Mouse (Mus musculus): ENCODE measurements around the gene Slc25a12.

DNA sequence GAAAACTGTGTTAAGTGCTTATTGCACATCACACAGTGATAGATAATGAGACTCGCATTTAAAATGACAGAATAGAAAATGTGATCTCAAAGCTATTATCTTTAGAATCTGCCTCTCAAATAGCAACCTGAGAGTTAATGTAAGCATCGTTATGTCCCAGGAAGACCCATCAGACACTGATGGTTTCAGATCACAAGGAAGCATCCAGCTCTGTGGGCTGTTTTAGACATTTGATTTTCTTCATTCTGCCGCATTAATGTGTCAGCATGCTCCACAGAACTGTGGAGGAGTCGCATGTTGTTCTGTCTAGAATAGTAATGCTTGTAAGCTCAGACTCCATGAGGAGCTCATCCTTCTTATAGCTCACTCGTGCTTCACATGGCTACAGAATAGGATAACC, 121.5 kb downstream of the Slc25a12 start:
- TF ChIP-seq CTCF (IDR thresholded peaks at IDR 0.05; ENCODE audit: borderline replicate concordance, extremely low read depth, insufficient read depth, insufficient read length) (no peak), POLR2A (IDR thresholded peaks at IDR 0.05; ENCODE audit: borderline replicate concordance, extremely low read depth, insufficient read depth, insufficient read length, poor library complexity, severe bottlenecking) (no peak)
